Mouse (Mus musculus): ENCODE results near the gene Ap1ar. TPM values are rescaled to one million over a fixed set of nuclear protein-coding genes. Genes with fewer than 3 reads are reported as not detected.
A peak's percentile ranks its signal among the peaks of the same experiment; 100 is the strongest.

The Ap1ar gene
- total RNA-seq, 2 experiments from 2014 or later: 77.9 to 83.1 TPM

GRCm38 (mm10) chr3:127861340-127861739 is 24.0 kb upstream of the Ap1ar start:
- no peak overlapping the region for H3K27ac ChIP-seq
- TF ChIP-seq CTCF (conservative IDR thresholded peaks at IDR 0.05): no peak
- DNase-seq (ENCODE audit: low spot score in 2 of 2): no peak
- H3K4me3 ChIP-seq: no peak overlapping the region

GRCm38 (mm10) chr3:127853431-127854206 is 16.3 kb upstream of the Ap1ar start:
- peak; percentile 88 for TF ChIP-seq CTCF (conservative IDR thresholded peaks at IDR 0.05)
- 0 out of 2 replicates have a peak overlapping the region, but pooled peaks have one; percentile 46 for H3K27ac ChIP-seq

GRCm38 (mm10) chr3:127852722-127853121 is 15.4 kb upstream of the Ap1ar start:
- peak; percentile 25 to 53 for DNase-seq (ENCODE audit: low spot score in 2 of 2)
- H3K4me3 ChIP-seq: no peak overlapping the region
- H3K27ac ChIP-seq: no peak overlapping the region
- no peak for TF ChIP-seq CTCF (conservative IDR thresholded peaks at IDR 0.05)

More at GRCm38 (mm10) chr3:127853431-127854206, 16.3 kb upstream of the Ap1ar start:
- H3K4me3 ChIP-seq: no peak overlapping the region
- peak; percentile 41 to 69 for DNase-seq (ENCODE audit: low spot score in 2 of 2)

- Histone ChIP-seq H3K4me3 (no peak overlapping the region), H3K27ac (no peak overlapping the region)
- TF ChIP-seq CTCF (conservative IDR thresholded peaks at IDR 0.05): no peak
- DNase-seq (ENCODE audit: low spot score in 2 of 2): no peak
These were observed 13.7 kb upstream of the Ap1ar start for GRCm38 (mm10) chr3:127850776-127851646.

- no peak for DNase-seq (ENCODE audit: low spot score in 2 of 2)
- no peak overlapping the region for H3K27ac ChIP-seq
- H3K4me3 ChIP-seq: no peak overlapping the region
- TF ChIP-seq CTCF (conservative IDR thresholded peaks at IDR 0.05): no peak
These were observed 12.6 kb upstream of the Ap1ar start for GRCm38 (mm10) chr3:127849922-127850321.

- no peak for TF ChIP-seq CTCF (conservative IDR thresholded peaks at IDR 0.05)
- H3K27ac ChIP-seq: no peak overlapping the region
- no peak for DNase-seq (ENCODE audit: low spot score in 2 of 2)
- no peak overlapping the region for H3K4me3 ChIP-seq
These were observed 10.9 kb upstream of the Ap1ar start for GRCm38 (mm10) chr3:127848088-127848808.

GRCm38 (mm10) chr3:127843941-127844327 is 6.6 kb upstream of the Ap1ar start:
- Histone ChIP-seq H3K4me3 (no peak overlapping the region), H3K27ac (no peak overlapping the region)
- TF ChIP-seq CTCF (conservative IDR thresholded peaks at IDR 0.05): no peak
- DNase-seq (ENCODE audit: low spot score in 2 of 2): no peak

GRCm38 (mm10) chr3:127843324-127843940 is 6.1 kb upstream of the Ap1ar start:
- Histone ChIP-seq H3K4me3 (no peak overlapping the region), H3K27ac (no peak overlapping the region)
- no peak for DNase-seq (ENCODE audit: low spot score in 2 of 2)
- no peak for TF ChIP-seq CTCF (conservative IDR thresholded peaks at IDR 0.05)

- no peak overlapping the region for H3K4me3 ChIP-seq
- peak in 1 of 2 experiments; percentile 19 for DNase-seq (ENCODE audit: low spot score in 2 of 2)
- no peak for TF ChIP-seq CTCF (conservative IDR thresholded peaks at IDR 0.05)
- H3K27ac ChIP-seq: no peak overlapping the region
These were observed 4.6 kb upstream of the Ap1ar start for GRCm38 (mm10) chr3:127841926-127842325.

- peak overlapping the region; percentile 97 for H3K27ac ChIP-seq
- H3K4me3 ChIP-seq: peak overlapping the region; percentile 70
- DNase-seq (ENCODE audit: low spot score in 2 of 2): no peak
- TF ChIP-seq CTCF (conservative IDR thresholded peaks at IDR 0.05): no peak
These were observed 785 bp upstream of the Ap1ar start for GRCm38 (mm10) chr3:127837972-127838644.

- no peak for TF ChIP-seq CTCF (conservative IDR thresholded peaks at IDR 0.05)
- H3K4me3 ChIP-seq: peak overlapping the region; percentile 71
- no peak for DNase-seq (ENCODE audit: low spot score in 2 of 2)
- peak overlapping the region; percentile 91 for H3K27ac ChIP-seq
These were observed 547 bp downstream of the Ap1ar start for GRCm38 (mm10) chr3:127836798-127837153.

GRCm38 (mm10) chr3:127835594-127835993 is 1.7 kb downstream of the Ap1ar start:
- Histone ChIP-seq H3K27ac (no peak overlapping the region), H3K4me3 (no peak overlapping the region; the same call in 1 of the 2 replicates)
- no peak for TF ChIP-seq CTCF (conservative IDR thresholded peaks at IDR 0.05)
- DNase-seq (ENCODE audit: low spot score in 2 of 2): no peak
